Mouse (Mus musculus) brain, embryonic 14.5 days (tissue): ENCODE measurements around the gene Flna.

Experiments used
- CTCF ChIP-seq: fragments of 200-500 bp; IDR thresholded peaks from 2 replicates; pipeline ENCODE4 v1.5.1; 2012; ENCODE audit warnings: inconsistent platforms, mild to moderate bottlenecking, moderate library complexity, borderline replicate concordance; ENCODE audit not compliant: insufficient read depth, insufficient read length; ENCODE audit errors: extremely low read depth
- POLR2A ChIP-seq: fragments of 200-500 bp; IDR thresholded peaks from 2 replicates; pipeline ENCODE4 v1.6.1; 2012; ENCODE audit warnings: mild to moderate bottlenecking, inconsistent platforms, borderline replicate concordance; ENCODE audit not compliant: poor library complexity, insufficient read depth, insufficient read length, severe bottlenecking; ENCODE audit errors: extremely low read depth

DNA sequence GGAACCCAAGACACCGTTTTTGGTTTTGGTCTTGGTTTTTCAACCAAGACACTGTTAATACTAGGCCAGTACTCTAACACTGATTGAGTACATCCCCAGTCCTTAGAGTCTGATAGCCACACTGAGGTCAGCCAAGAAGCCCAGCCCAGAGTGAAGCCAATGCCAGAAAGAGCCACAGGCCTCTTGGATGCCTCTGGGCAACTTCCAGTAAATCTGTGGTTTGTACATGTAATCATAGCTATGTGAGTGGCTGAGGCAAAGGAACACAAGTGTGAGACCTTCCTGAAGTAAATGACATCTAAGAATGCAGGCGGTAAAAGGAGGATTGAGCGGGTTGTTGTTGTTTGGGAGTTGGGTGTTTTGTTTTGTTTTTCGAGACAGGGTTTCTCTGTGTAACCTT, 31.1 kb downstream of the Flna start:
- TF ChIP-seq POLR2A (no peak), CTCF (no peak)
